Mouse (Mus musculus): ENCODE measurements around the gene Txndc2. TPM values are rescaled to one million over a fixed set of nuclear protein-coding genes. Genes with fewer than 3 reads are reported as not detected.
A peak's percentile ranks its signal among the peaks of the same experiment; 100 is the strongest.
"Not testable (repeated sequence)": the region's sequence is repeated elsewhere in the genome, so short reads cannot be mapped to it uniquely, and the experiment has no call there.

The Txndc2 gene
- total RNA-seq, 2 experiments from 2014 or later = not detected

- intact Hi-C loops (cut with DNase I) = no loop called here
- DNase-seq = no peak
Observed at GRCm38 (mm10) chr17:65656731-65657130, 14.8 kb upstream of the Txndc2 start.

GRCm38 (mm10) chr17:65656076-65656475 is 14.1 kb upstream of the Txndc2 start:
- no peak for DNase-seq
- intact Hi-C loops (cut with DNase I) = no loop called here

GRCm38 (mm10) chr17:65655608-65656007 is 13.6 kb upstream of the Txndc2 start:
- intact Hi-C loops (cut with DNase I) = no loop called here
- no peak for DNase-seq

GRCm38 (mm10) chr17:65650598-65650997 is 8.6 kb upstream of the Txndc2 start:
- DNase-seq = no peak
- intact Hi-C loops (cut with DNase I) = no loop called here

- no peak for DNase-seq
- intact Hi-C loops (cut with DNase I) = no loop called here
Observed at GRCm38 (mm10) chr17:65649175-65649493, 7.2 kb upstream of the Txndc2 start.

- intact Hi-C loops (cut with DNase I) = no loop called here
Observed at GRCm38 (mm10) chr17:65648371-65649174, 6.6 kb upstream of the Txndc2 start.

GRCm38 (mm10) chr17:65647961-65648360 is 6.0 kb upstream of the Txndc2 start:
- intact Hi-C loops (cut with DNase I) = loop anchor here (1.0 kb wide), 1 partner anchor 33 kb away; no protein-coding TSS in a partner anchor

More at GRCm38 (mm10) chr17:65648371-65649174, 6.6 kb upstream of the Txndc2 start:
- DNase-seq = no peak

GRCm38 (mm10) chr17:65647226-65647625 is 5.3 kb upstream of the Txndc2 start:
- no peak for DNase-seq
- intact Hi-C loops (cut with DNase I) = loop anchor here (1.0 kb wide), 1 partner anchor 32 kb away; no protein-coding TSS in a partner anchor

More at GRCm38 (mm10) chr17:65647961-65648360, 6.0 kb upstream of the Txndc2 start:
- no peak for DNase-seq

- intact Hi-C loops (cut with DNase I) = no loop called here
- no peak for DNase-seq
Observed at GRCm38 (mm10) chr17:65643579-65643978, 1.6 kb upstream of the Txndc2 start.

GRCm38 (mm10) chr17:65643051-65643521 is 1.1 kb upstream of the Txndc2 start:
- DNase-seq = peak; percentile 20 to 24
- intact Hi-C loops (cut with DNase I) = no loop called here

- DNase-seq = no peak
- intact Hi-C loops (cut with DNase I) = no loop called here
Observed at GRCm38 (mm10) chr17:65642578-65642991, 617 bp upstream of the Txndc2 start.

GRCm38 (mm10) chr17:65639144-65639543 is 2.8 kb downstream of the Txndc2 start:
- intact Hi-C loops (cut with DNase I) = no loop called here
- DNase-seq = no peak

- intact Hi-C loops (cut with DNase I) = no loop called here
- no peak for DNase-seq
Observed at GRCm38 (mm10) chr17:65635715-65636360, 6.1 kb downstream of the Txndc2 start.

GRCm38 (mm10) chr17:65629943-65630342 is 12.0 kb downstream of the Txndc2 start:
- no peak for DNase-seq
- intact Hi-C loops (cut with DNase I) = no loop called here

GRCm38 (mm10) chr17:65628823-65629532 is 13.0 kb downstream of the Txndc2 start:
- DNase-seq; intact Hi-C loops (cut with DNase I): not testable (repeated sequence)

- no peak for DNase-seq
- intact Hi-C loops (cut with DNase I) = no loop called here
Observed at GRCm38 (mm10) chr17:65626301-65626700, 15.7 kb downstream of the Txndc2 start.

- intact Hi-C loops (cut with DNase I) = no loop called here
- no peak for DNase-seq
Observed at GRCm38 (mm10) chr17:65625563-65625962, 16.4 kb downstream of the Txndc2 start.

- intact Hi-C loops (cut with DNase I) = no loop called here
- DNase-seq = no peak
Observed at GRCm38 (mm10) chr17:65623130-65623529, 18.8 kb downstream of the Txndc2 start.

- DNase-seq = no peak
- intact Hi-C loops (cut with DNase I) = no loop called here
Observed at GRCm38 (mm10) chr17:65618431-65618830, 23.5 kb downstream of the Txndc2 start.

GRCm38 (mm10) chr17:65615678-65616077 is 26.3 kb downstream of the Txndc2 start:
- DNase-seq = no peak
- intact Hi-C loops (cut with DNase I) = loop anchor here (1.0 to 2.0 kb wide), 2 partner anchors 32 to 61 kb away; no protein-coding TSS in a partner anchor

GRCm38 (mm10) chr17:65614431-65614830 is 27.5 kb downstream of the Txndc2 start:
- DNase-seq = no peak
- intact Hi-C loops (cut with DNase I) = loop anchor here (2.0 to 5.0 kb wide), 3 partner anchors 62 to 488 kb away; partner anchors contain the start of gene Ndufv2
